Mouse (Mus musculus): ENCODE results near the gene Acer1.
A peak's percentile ranks its signal among the peaks of the same experiment; 100 is the strongest.
"Not testable (repeated sequence)": the region's sequence is repeated elsewhere in the genome, so short reads cannot be mapped to it uniquely, and the experiment has no call there.

The Acer1 gene

DNA sequence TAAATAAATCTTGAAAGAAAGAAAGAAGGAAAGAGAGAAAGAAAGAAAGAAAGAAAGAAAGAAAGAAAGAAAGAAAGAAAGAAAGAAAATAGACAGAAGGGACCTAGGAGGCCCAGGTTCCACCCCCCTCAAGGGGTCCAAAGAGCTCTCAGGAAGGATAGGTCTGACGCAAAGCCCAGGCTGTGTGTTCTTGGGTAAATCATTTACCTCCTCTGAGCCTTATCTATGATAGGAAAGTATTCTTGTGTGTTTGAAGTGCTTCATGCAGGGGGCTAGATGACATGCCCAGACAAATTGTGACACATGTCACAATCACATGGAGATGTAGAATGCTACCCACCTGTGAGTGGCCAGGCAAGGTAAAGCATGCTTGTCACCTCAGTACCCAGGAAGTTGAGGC is 29.3 kb downstream of the Acer1 start:
- no peak for DNase-seq (ENCODE audit: low spot score in 2 of 2)

DNA sequence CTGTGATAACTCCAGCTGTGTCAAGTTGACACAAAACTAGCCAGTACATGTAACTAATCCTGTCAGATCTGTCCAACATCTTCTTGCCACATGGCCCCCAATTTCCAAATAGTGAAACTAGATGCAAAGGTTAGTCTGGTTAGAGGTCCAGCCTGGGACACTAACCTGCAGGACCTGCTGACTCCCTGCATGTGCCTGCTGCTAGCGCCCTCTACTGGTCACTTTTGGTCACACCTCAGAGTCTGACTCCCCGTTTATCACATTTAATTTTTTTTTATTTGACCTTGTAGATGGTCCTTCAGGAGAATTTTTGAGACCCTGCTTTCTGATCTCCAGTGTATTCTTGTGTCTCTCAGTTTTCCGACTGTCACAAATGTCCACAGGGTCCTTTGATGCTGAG is 31.0 kb downstream of the Acer1 start:
- DNase-seq (ENCODE audit: low spot score in 2 of 2) = peak in 1 of 2 experiments; percentile 29

DNA sequence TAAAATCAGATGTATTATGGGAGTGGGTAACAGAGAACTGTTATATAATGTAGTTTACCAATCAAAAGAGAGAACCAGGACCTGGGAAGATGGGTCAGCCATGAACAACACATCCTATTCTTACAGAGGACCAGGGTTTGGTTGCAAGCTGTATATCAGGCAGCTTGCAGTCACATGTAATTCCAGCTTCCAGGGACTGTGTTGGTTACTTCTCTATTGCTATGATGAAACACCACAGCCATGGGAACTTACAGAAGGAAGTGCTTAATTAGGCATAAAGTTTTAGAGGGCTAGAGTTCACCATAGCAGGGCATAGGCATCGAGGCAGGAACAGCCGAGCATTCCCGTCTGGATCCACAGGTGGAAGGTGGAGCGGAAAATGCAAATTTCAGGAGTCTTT is 43.2 kb downstream of the Acer1 start:
- no peak for DNase-seq (ENCODE audit: low spot score in 2 of 2)

DNA sequence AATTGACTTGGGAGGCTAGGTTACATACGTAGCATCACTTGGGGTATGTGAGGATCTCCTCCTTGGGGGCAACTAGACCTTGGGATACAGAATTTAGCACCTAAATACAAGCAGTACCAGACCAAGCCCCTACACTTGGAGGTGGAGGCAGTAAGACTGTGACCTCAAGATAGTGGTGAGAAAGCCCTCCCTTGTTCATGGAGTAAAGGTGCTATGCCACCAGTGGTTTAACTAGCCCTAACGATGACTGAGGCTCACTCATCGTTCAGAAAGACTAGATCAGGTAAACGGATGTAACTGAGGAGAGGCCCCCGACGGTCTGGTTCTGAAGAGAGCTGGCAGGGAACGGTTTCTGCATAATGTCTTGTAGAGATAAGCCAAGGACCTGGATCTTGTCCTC is 45.2 kb downstream of the Acer1 start:
- DNase-seq (ENCODE audit: low spot score in 2 of 2) = no peak

DNA sequence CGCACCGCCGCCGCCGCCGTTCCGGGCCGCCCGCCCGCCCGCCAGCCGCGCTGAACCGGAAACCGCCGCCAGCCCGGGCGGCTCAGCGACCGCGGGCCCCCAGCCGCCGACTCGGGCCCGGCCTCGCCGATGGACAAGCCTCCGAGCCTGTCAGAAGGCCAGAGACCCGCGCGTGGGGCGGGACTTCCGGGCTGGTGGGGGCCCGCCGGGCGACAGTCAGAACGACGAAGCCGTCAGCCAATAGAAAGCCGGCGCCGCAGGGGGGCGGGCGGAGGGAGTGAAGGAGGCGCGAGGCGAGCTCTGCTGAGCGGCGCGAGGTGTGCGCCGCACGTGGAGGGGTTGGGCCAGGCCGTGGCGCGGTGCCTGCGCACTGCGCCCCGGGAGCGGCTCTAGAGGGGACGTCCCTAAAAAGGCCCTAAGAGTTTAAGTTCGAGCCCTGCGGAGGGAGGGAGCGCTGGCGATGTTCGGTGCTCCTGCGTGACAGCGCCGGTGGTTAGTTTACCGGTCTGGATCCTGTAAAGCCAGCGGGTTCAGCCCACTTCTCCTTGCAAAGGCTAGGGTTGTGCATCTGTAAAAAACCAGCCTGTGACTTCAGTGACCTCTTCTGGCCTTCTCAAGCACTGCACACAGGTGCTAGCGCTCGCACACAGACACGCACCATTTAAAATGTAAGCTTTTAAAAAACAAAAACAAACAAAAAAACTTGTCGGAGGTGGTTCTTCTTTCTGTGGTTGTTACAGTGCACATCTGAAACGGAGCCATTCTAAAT is 46.4 kb downstream of the Acer1 start, which contains the start of gene Mllt1:
Gene Mllt1 (minus strand): TSS at position 53 of the 769 bp plus-strand sequence.
- DNase-seq (ENCODE audit: low spot score in 2 of 2) = peak; percentile 97 to 98

DNA sequence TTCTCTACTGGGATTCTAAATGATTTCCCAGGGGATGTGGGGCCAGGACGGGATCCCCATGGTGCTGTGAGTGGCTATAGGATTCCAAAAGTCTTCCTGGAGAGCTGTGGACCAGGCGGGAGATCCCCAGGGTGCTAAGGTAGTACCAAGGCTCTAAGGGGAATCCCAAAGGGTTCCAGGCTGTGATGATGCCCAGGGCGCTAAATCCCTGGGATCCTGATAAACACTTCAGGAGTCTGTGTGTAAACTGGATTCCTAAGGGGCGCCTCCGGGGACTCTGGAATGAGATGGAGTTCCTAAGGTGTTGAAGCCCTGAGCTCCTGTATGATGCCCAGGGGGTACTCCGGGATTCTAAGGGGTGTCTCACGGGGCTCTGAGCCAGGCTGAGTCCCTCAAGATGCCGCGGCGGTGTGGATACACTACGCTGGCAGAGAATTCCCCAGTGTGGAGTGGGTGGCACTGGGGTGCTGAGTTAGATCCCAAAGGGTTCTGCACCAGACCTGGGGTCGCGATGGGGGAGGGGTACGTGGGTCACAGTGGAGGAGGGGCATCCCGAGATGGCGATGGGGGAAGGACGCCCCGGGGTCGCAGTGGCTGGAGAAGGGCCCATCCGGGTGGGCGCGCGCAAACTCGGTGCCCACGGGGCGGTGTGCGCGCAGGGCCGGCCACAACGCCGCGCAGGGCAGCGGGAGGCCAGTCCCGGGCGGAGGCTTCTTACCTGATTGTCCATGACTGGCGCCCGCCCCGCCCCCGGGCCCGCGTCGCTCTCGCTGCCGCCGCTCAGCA is 47.2 kb downstream of the Acer1 start:
- DNase-seq (ENCODE audit: low spot score in 2 of 2) = peak in 1 of 2 experiments; percentile 14

DNA sequence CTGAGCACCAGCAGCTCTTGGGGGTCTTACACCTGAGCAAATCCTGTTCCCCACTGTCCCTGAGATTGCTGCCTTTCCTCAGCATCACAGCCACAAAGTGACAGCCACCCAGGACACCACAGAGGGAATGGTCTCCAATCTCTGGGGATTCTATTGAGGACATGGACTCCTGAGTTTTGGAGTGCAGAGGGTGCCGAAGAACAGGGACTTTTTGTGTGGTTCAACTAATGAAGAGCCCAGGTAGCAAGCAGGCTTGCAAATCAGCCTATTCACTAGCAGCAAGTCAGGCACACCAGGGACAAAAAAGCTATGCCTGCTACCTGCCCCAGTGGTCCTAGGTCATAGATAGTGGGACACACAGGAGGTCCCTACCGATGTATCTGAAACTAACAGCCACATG is 48.5 kb downstream of the Acer1 start:
- DNase-seq (ENCODE audit: low spot score in 2 of 2) = no peak

DNA sequence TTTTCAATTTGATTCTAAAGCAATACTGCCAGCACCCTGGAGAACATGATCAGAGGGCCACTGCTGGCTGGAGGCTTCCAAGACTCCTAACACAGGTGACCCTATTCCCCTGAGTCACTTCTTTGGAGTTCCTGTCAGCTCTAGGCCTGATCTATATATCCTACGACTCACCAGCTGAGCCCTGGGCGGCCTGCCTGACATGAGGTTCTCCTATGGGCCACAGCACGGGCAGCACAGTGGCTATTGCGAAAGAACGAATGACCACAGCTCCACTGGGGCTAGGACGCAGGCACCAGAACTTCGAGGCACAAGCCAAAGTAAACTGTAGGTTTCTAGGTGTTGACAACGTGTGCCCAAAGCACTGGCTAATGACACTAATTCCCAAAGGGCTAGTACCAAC is 51.9 kb downstream of the Acer1 start:
- DNase-seq (ENCODE audit: low spot score in 2 of 2) = no peak

DNA sequence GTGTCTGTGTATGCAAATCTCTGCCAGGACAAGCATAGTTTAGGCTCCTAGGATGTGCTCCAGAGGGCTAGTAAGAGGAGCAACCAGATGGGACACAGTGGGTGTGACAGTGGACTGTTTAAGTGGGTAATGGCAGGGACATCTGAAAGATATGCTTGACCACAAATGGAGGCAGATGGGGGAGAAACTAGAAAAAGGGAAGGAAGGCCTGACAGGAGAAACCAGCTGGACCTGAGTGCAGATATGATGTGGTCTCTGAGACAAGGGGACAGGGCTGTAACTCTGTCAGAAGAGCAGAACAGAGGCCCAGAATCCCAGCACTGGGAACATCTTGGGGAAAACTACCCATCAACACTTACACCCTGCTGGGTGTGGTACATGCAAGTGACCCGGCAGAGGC is 52.4 kb downstream of the Acer1 start:
- no peak for DNase-seq (ENCODE audit: low spot score in 2 of 2)

DNA sequence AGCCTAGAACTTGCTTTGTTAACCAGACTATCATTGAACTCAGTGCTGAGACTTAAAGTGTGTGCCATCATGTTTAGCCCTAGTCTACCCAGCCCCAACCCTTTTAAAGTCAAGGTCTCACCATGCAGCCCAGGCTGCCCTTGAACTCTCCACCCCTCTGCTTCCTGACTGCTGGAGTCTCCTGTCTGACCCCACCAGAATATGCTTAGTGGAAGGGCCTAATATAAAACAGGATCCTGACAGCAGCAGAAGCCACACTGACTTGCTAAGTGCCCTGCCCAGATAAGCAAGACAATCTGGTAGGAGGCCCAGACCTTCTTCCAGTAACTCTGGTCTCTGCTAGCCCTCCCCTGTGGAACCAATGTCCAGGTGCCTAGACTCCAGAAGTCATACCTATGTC is 52.8 kb downstream of the Acer1 start:
- no peak for DNase-seq (ENCODE audit: low spot score in 2 of 2)

DNA sequence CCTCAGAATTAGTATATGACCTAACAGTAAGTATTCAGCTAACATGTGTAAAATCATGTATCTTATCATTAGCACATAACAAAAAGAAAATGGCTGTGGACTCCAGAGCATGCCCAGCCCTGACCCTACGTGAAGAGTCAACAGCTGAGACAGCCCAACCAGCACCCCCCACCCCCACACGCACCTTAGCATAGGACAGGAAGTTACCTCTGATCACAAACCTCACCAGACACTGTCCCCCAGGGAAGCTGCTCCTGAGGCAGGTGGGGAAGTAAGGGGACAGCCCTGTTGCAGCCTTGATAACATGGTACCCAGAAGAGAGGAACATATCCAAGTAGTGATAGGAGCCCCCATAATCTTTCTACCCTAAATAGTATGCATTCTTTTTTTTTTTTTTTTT is 55.9 kb downstream of the Acer1 start:
- no peak for DNase-seq (ENCODE audit: low spot score in 2 of 2)

DNA sequence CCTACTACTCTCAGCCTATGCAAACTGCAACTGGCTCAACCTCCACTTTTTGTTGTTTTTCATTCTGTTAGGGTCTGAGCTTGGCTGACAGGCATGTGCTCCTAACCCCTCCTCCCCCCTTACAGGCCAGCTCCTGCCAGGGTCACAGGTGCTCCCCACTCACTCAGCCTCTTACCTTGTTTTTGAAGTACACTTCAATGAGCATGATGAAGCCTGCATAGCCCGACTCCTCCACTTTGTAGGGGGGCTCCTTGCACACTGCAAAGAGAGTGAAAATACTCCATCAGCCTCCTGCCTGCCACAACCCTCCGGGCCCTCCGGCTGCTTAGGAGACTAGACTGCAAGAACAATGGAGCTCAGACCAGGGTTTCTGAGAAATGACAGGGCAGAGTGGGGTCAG is 62.2 kb downstream of the Acer1 start:
- no peak for DNase-seq (ENCODE audit: low spot score in 2 of 2)

DNA sequence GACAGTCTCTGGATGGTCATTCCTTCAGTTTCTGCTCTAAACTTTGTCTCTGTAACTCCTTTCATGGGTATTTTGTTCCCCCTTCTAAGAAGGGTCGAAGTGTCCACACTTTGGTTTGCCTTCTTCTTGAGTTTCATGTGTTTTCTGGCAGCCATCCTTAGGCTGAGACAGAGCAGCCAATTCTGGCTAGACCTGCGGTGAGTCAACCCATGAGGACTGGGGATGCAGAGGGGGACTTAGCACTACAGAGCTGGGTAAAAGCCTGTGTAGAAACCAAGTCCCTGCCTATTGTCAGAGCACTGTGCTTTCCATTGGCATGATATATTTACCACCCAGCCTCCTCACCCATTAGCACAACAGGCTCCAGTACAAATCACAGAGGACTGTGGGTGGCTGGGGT is 64.8 kb downstream of the Acer1 start:
- DNase-seq (ENCODE audit: low spot score in 2 of 2) = no peak

DNA sequence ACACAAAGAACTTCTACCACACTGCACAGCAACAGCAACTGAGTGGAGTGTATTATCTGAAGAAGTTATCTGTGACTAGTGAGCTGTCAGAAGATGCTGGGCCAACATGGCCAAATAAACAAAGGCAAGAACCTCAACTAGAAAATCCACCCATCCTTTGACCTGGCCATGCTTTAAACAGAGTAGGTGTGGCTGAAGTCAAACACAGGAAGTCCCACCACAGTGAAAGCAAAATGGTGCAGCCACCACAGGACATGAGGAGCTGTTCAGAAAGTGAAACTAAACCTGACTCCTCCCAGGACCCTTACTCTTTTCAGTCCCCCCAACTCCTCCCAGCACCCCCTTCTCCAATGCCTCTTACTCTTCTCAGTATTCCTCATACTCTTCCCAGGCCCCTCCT is 68.5 kb downstream of the Acer1 start:
- no peak for DNase-seq (ENCODE audit: low spot score in 2 of 2)

DNA sequence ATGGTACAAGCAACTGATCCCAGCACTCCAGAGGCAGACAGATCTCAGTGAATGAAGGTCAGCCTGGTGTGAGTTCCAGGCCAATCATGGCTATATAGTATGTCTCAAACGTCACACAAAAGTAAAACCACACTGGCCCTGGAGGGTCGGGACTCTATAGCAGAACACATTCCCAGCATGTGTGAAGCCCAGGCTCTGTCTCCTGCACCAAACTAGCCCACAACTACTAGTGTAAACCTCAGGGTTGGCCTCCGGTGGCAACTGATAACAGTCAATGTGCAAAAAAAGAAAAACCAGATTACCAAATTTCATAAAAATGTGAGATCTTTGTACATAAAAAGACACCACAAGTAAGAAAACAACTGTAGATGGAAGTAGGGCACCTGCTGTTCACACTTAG is 68.9 kb downstream of the Acer1 start:
- DNase-seq (ENCODE audit: low spot score in 2 of 2) = no peak

DNA sequence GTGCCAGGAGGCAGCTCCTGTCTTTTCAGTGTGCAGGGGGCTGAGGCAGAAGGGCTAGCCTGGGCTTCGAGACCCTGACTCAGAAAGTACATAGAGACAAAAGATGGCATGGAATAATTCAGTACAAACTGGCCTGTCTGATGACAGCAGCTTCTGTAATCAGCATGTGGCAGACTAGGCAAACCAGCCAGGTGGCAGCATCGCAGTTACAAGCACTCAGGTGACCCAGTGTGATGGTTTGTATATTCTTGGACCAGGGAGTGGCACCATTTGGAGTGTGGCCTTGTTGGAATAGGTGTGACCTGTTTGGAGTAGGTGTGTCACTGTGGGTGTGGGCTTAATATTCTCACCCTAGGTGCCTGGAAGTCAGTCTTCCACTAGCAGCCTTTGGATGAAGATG is 72.2 kb downstream of the Acer1 start:
- not testable (repeated sequence) for DNase-seq (ENCODE audit: low spot score in 2 of 2)

DNA sequence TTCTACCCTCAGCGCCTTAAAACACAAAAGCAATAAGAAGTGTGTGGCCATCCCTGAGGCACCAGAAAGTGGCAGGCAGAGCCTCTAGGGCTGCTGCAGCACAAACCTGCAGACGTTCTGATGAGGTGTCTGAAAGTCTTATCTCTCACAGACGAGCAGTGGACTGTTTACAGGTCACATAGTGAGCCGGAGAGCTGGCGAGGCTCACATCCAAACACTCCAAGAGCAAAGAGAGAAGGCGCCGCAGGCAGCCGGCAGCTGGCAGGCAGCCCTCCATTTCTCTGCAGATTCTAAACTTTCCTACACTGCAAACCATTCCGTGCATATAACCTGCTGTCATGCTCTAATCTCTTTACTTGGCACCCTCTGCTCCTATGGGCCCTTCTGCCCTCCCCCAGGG is 74.0 kb downstream of the Acer1 start:
- peak; percentile 12 to 17 for DNase-seq (ENCODE audit: low spot score in 2 of 2)

DNA sequence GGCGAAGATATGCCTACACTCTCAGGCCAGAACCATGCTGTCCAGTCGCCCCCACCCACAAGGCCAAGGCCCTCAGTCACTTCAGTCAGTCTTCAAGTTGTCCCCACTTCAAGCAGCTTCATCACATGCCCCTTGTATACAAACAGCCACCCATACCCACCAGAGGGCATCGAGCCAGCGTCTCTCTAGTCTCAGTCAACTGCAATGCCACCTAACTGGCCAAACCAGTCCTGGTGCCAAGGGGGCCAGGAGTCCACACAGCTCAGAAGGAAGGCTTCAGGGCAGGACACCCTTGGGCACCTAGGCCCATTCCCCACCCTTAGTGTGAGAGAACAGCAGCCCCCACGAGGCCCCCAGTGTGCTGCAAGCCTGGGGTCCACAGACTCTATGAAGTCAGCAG is 74.8 kb downstream of the Acer1 start:
- no peak for DNase-seq (ENCODE audit: low spot score in 2 of 2)

DNA sequence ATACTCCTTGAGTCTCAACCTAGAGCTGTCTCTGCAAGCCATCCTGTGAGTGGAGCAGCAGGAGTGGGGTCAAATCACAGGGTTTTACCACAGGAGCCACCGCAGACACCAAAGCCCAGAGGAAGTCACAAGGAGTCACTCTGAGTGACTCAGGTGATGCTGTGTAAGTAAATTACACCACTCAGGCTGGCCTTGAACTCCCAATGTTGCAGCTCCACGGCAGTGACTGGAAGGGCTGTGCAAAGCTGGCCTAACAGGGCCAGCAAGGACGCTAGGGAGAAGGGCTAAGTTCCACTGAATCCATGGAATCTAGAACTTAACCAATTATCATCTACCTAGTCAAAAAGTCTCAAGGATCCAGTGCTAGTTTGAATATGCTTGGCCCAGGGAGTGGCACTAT is 75.8 kb downstream of the Acer1 start:
- DNase-seq (ENCODE audit: low spot score in 2 of 2) = no peak
